Mouse (Mus musculus) embryonic stem cell, embryonic (primary cell): ENCODE measurements around the gene Abl2.

Experiments
- CTCF ChIA-PET, 4 experiments: fragments of 300-600 bp in 2 of 4; fragments of 350-600 bp in 2 of 4; sonication (Branson Sonifier 250); formaldehyde crosslinking; loops; one replicate each; lab custom pipeline; 2022; ENCODE audit warnings: inconsistent platforms in 2 of 4; lab: Charles Lee
- POLR2A ChIA-PET, 4 experiments: fragments of 300-600 bp in 2 of 4; fragments of 350-600 bp in 2 of 4; sonication (Branson Sonifier 250); formaldehyde crosslinking; loops; one replicate each; lab custom pipeline; 2022; ENCODE audit warnings: antibody characterized with exemption in 4 of 4, inconsistent platforms in 1 of 4; lab: Charles Lee

Gene Abl2

DNA sequence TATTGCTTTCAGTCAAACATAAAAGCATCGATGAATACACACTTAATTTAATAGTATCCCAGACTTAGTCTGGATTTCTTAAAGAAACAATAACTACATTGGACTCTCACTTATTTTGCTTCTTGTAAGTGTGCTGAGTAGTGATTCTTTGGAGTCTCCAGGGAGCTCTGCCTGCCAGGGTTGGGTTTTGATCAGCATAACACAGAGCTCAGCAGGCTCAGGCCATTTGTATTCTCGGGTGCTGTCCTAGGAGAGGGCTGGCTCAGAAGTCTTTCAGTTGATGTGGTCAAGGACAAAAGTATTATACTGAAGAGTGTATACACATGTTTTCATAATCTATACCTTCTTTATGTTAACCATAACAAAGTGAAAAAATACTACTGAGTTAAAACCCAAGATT lies 6.7 kb downstream of the Abl2 start:
- POLR2A ChIA-PET: interaction anchor here in 3 of 4 experiments (0.6 to 3.4 kb wide), 22 partner anchors 9 to 988 kb away, joined by 3 to 20 read pairs (median 3); partner anchors contain the start of genes Fam20b (in 1 of the 3) and Tor1aip1 (in 1 of the 3)
- CTCF ChIA-PET: interaction anchor here (0.5 to 1.6 kb wide), 18 partner anchors 10 to 1491 kb away, joined by 3 to 17 read pairs (median 4); no protein-coding TSS in a partner anchor

- CTCF ChIA-PET: interaction anchor here in 3 of 4 experiments (0.6 to 1.6 kb wide), 8 partner anchors 12 to 972 kb away, joined by 3 to 17 read pairs (median 5); no protein-coding TSS in a partner anchor
Measured at GRCm38 (mm10) chr1:156566132-156566531, 7.5 kb downstream of the Abl2 start.

DNA sequence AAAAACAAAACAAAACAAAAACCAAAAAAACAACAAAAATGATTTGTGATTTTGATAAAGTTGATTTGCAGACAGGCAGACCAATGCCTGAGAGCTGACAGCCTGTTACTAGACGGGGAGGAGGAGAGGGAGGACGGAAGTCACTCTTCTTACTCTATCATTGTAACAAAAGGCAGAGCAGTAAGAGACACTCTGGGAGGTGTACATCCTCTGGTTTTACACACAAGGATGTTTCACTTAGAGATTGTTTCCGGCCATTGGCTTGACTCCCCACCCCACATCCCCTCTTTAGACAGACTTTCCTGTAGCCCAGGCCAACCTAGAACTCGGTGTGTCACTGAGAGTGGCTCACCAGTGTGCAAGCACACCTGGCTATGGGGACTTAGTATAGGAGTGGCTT lies 11.0 kb downstream of the Abl2 start:
- ChIA-PET POLR2A (interaction anchor here in 1 of 4 experiments (1.0 to 2.6 kb wide), 2 partner anchors 9 to 14 kb away, joined by 3 to 11 read pairs; no protein-coding TSS in a partner anchor), CTCF (no interaction called here)

More at GRCm38 (mm10) chr1:156566132-156566531, 7.5 kb downstream of the Abl2 start:
- POLR2A ChIA-PET: interaction anchor here in 3 of 4 experiments (0.7 to 3.1 kb wide), 9 partner anchors 7 to 987 kb away, joined by 3 to 17 read pairs (median 5); partner anchors contain the start of genes Abl2 (in 2 of the 3), Fam20b (in 1 of the 3) and Tor1aip1 (in 1 of the 3)

DNA sequence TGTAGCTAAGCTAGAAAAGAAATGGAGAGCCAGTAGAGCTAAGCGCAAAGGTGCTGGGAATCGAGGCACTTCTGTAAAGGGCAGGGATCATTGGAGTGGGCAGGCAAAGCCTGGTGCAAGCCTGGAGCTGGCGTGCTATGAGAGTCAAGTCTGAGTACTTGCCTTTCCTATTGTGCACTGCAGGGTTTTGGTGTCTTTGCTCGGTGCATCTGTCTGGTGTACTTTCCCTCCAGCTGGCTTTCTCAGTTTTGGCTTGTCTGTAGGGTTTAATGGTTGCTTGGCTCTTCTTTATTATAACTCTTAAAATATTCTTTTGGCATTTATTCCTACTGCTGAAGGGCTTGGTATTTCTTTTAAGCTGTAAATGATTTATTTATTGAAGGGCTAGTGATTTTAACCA lies 14.4 kb downstream of the Abl2 start:
- CTCF ChIA-PET: interaction anchor here in 1 of 4 experiments (0.6 kb wide), 1 partner anchor 309 kb away, joined by 3 read pairs; no protein-coding TSS in a partner anchor

GRCm38 (mm10) chr1:156581149-156581548 lies 22.6 kb downstream of the Abl2 start:
- ChIA-PET CTCF (no interaction called here), POLR2A (interaction anchor here in 2 of 4 experiments (0.8 to 3.9 kb wide), 6 partner anchors 8 to 36 kb away, joined by 3 to 20 read pairs (median 4); partner anchors contain the start of gene Abl2 (in 1 of the 2))

More for the DNA sequence above, 14.4 kb downstream of the Abl2 start:
- POLR2A ChIA-PET: interaction anchor here in 2 of 4 experiments (0.7 to 1.5 kb wide), 3 partner anchors 9 to 15 kb away, joined by 3 to 10 read pairs (median 6); partner anchors contain the start of gene Abl2 (in 1 of the 2)

GRCm38 (mm10) chr1:156584175-156584574 lies 25.6 kb downstream of the Abl2 start:
- CTCF ChIA-PET: interaction anchor here in 2 of 4 experiments (0.6 to 0.8 kb wide), 2 partner anchors 47 to 152 kb away, joined by 3 to 5 read pairs; no protein-coding TSS in a partner anchor
- POLR2A ChIA-PET: interaction anchor here in 1 of 4 experiments (0.7 to 2.4 kb wide), 2 partner anchors 10 to 534 kb away, joined by 5 to 8 read pairs; no protein-coding TSS in a partner anchor

- ChIA-PET POLR2A (interaction anchor here in 1 of 4 experiments (0.6 to 2.4 kb wide), 4 partner anchors 8 to 550 kb away, joined by 3 to 8 read pairs (median 4); partner anchors contain the start of gene Tor1aip2), CTCF (interaction anchor here in 1 of 4 experiments (0.6 kb wide), 2 partner anchors 84 to 1532 kb away, joined by 3 to 5 read pairs; no protein-coding TSS in a partner anchor)
Measured at GRCm38 (mm10) chr1:156585512-156585911, 26.9 kb downstream of the Abl2 start.

DNA sequence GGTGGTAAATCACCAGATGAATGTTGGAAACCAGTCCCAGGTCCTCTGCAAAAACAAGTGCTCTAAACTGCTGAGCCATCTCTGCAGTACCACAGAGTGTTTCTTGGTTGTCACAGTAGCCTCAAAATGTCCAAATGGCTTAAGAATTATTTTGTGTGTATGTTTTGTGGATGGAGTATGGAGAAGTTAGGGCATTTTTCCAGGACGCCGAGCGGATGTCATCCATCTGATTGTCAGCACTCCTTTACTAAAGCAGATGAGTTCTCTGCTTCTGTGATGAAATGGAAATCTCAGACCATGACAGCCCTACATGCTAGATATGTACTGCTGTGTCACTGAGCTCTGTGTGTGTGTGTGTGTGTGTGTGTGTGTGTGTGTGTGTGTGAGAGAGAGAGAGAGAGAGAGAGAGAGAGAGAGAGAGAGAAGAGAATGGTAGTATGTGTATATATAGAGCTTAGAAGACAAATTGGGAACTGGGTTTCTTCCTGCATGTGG lies 31.3 kb downstream of the Abl2 start:
- ChIA-PET POLR2A (interaction anchor here in 3 of 4 experiments (0.6 to 1.8 kb wide), 6 partner anchors 10 to 61 kb away, joined by 3 to 5 read pairs (median 4); no protein-coding TSS in a partner anchor), CTCF (interaction anchor here in 1 of 4 experiments (1.4 kb wide), 1 partner anchor 10 kb away, joined by 4 read pairs; no protein-coding TSS in a partner anchor)

DNA sequence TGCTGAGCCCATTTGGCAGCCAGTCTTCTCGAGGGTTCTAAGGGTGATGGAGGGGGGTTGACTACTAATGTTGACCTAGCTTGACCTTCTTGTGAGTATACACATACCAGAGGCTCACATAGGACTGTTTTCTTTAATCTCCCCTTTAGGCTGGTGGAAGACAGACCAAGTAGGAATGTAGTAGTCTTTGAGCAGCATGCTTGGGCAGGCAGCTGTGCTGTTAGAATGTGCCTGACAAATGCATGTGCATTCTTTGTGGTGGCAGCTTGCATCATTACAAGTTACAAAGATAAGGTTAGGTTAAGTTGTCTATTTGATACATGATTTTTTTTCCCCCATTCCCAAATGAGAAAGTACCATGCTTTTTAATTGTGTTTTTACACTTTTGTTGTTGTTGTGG lies 31.8 kb downstream of the Abl2 start:
- ChIA-PET POLR2A (interaction anchor here in 3 of 4 experiments (0.6 to 2.3 kb wide), 12 partner anchors 7 to 778 kb away, joined by 3 to 8 read pairs (median 4); partner anchors contain the start of genes Abl2 (in 1 of the 3) and Soat1 (in 1 of the 3)), CTCF (interaction anchor here in 1 of 4 experiments (1.4 kb wide), 1 partner anchor 10 kb away, joined by 4 read pairs; no protein-coding TSS in a partner anchor)

DNA sequence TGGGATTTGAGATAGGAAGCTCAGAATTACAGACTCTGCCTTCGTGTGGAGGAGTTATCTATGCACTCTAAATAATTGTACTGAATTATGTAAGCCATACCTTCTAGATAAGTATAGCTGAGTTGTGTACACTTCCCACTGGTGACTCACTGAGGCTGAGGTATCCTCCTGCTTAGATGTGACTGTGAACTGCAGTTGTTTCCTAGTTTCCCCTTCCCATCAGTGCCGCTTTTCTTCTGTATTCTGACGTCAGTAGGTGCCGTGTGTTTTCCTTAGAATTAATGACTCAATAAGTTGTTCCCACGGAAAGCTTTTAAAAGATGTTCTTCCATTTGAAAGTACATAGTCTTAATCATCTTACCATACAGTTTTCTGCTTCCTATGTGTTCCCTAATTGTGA lies 34.7 kb downstream of the Abl2 start:
- ChIA-PET POLR2A (interaction anchor here in 1 of 4 experiments (0.8 to 2.5 kb wide), 7 partner anchors 8 to 43 kb away, joined by 3 to 9 read pairs (median 4); partner anchors contain the start of gene Abl2), CTCF (interaction anchor here in 3 of 4 experiments (0.7 to 0.9 kb wide), 3 partner anchors 38 to 977 kb away, joined by 3 to 4 read pairs (median 3); no protein-coding TSS in a partner anchor)

DNA sequence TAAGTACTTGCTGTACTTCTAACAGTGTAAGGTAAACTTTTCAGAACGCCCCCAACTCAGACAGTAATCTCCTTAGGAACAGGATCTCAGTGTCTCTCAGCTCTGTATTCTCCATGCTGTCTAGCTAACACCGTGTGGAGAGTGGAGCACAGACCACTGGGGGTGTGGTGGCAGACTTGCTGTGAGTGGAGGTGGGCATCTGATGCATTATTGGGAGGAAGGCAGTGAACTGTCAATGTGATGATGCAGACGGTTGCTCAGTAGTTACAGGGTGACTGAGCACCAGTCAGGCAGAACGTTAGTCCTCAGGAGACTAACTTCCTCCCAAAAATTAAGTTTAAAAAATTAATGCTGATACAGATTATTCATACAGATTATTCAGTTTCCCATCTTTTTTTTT lies 38.5 kb downstream of the Abl2 start:
- ChIA-PET POLR2A (interaction anchor here in 1 of 4 experiments (2.9 kb wide), 1 partner anchor 38 kb away, joined by 11 read pairs; the partner anchor contains the start of gene Abl2), CTCF (no interaction called here)

GRCm38 (mm10) chr1:156602545-156602944 lies 44.0 kb downstream of the Abl2 start:
- CTCF ChIA-PET: interaction anchor here in 1 of 4 experiments (0.8 kb wide), 1 partner anchor 340 kb away, joined by 13 read pairs; no protein-coding TSS in a partner anchor
- POLR2A ChIA-PET: interaction anchor here in 2 of 4 experiments (0.7 to 1.3 kb wide), 7 partner anchors 8 to 593 kb away, joined by 3 to 5 read pairs (median 4); partner anchors contain the start of gene Abl2 (in 1 of the 2)

DNA sequence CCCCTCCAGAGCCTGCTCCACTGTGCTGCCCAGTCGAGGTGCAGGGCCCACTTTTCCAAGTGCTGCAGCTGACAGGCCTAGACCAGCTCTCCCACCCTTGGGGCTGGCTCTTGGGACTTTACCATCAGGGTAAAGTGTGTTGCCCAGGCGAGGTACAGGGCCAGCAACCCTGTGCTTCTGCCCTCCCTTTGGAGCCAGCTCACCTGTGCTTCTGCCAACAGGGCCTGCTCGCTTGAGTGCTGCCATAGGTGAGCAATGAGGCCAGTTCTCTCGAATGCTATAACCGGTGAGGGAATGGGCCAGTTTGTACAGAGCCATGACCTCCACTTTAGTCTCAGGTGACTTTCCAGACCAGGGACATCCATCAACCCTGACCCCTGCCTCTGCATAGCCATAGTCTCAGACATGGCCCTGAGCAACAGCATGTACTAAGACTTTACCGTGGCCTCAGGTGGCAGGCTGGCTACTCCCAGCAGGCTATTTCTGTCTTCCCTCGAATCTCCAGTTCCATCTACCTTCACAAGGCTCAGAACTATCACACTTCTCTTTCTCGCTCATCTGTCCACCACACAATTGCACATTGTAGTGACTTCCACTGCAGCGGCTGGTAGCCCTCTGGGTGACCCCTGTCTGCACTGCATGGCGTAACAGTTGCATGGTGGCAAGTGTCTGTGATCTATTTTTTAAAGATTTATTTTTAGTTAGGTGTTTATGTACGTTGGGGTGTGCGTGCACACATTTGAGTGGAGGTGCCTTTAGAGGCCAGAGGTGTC lies 46.7 kb downstream of the Abl2 start:
- ChIA-PET POLR2A (interaction anchor here in 2 of 4 experiments (0.6 to 1.9 kb wide), 5 partner anchors 9 to 29 kb away, joined by 3 to 8 read pairs (median 3); no protein-coding TSS in a partner anchor), CTCF (interaction anchor here in 2 of 4 experiments (1.4 to 1.6 kb wide), 2 partner anchors 9 kb away, joined by 4 read pairs; no protein-coding TSS in a partner anchor)

DNA sequence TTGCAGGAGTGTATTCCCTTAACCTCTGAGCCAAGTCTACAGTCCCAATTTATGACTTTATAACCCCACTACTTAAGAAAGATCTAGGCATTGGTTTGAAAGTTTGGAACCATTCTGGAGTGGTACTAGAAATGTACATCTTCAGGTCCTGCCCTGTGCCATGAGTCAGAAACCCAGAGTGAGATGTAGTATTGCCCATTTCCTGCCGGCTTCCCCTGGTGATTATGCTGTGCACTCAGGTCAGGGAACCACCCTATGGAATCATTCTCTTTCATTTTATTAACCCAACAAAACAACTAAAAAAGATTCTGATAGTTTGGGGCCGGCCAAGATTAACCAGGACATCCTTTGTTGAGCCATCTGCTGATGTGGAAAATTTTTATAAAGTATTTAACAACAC lies 47.4 kb downstream of the Abl2 start:
- CTCF ChIA-PET: interaction anchor here in 2 of 4 experiments (0.6 to 1.0 kb wide), 2 partner anchors 27 to 99 kb away, joined by 3 to 4 read pairs; no protein-coding TSS in a partner anchor
- POLR2A ChIA-PET: interaction anchor here in 2 of 4 experiments (0.8 to 1.3 kb wide), 4 partner anchors 11 to 64 kb away, joined by 3 to 7 read pairs (median 4); no protein-coding TSS in a partner anchor

- POLR2A ChIA-PET: interaction anchor here in 2 of 4 experiments (0.5 to 2.4 kb wide), 4 partner anchors 12 to 43 kb away, joined by 3 to 5 read pairs (median 4); no protein-coding TSS in a partner anchor
Measured at GRCm38 (mm10) chr1:156608496-156608895, 49.9 kb downstream of the Abl2 start.

GRCm38 (mm10) chr1:156610257-156610656 lies 51.7 kb downstream of the Abl2 start:
- POLR2A ChIA-PET: interaction anchor here in 3 of 4 experiments (0.6 to 2.4 kb wide), 11 partner anchors 8 to 52 kb away, joined by 3 to 5 read pairs (median 4); partner anchors contain the start of gene Abl2 (in 2 of the 3)
- CTCF ChIA-PET: interaction anchor here in 1 of 4 experiments (0.9 kb wide), 1 partner anchor 78 kb away, joined by 4 read pairs; no protein-coding TSS in a partner anchor

More at GRCm38 (mm10) chr1:156608496-156608895, 49.9 kb downstream of the Abl2 start:
- CTCF ChIA-PET: no interaction called here
